Mouse (Mus musculus): ENCODE data around the gene Sh3bp1.
"Not testable (repeated sequence)": the region's sequence is repeated elsewhere in the genome, so short reads cannot be mapped to it uniquely, and the experiment has no call there.

Sh3bp1 gene

GRCm38 (mm10) chr15:78877810-78878390, 21.7 kb upstream of the Sh3bp1 start:
- no peak for DNase-seq (ENCODE audit: low read depth, low spot score)

DNA sequence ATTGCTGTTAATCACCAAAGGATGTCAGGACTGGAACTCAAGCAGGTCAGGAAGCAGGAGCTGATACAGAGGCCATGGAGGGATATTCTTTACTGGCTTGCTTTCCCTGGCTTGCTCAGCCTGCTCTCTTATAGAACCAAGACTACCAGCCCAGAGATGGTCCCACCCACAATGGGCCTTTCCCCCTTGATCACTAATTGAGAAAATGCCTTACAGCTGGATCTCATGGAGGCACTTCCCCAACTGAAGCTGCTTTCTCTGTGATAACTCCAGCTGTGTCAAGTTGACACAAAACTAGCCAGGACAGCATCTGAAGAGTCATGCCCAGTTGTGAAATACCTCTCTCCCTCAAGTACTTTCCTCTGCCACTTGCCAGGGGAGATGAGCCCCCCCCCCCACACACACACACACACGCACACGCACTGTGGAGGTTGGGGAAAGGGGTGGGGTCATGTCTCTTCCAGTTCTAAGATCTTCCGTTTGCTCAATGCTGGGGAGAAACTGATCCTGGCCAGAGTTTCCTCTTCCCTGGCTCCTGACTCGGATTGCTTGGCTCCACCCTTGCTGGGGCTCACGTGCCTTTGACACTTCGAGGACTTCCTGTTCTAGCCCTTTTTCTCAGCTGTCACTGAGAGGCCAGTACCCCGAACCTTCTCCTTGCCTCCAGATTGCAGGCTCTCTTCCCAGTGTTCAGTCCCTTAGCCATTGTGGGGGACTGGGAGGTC, 20.6 kb upstream of the Sh3bp1 start:
- not testable (repeated sequence) for DNase-seq (ENCODE audit: low read depth, low spot score)

DNA sequence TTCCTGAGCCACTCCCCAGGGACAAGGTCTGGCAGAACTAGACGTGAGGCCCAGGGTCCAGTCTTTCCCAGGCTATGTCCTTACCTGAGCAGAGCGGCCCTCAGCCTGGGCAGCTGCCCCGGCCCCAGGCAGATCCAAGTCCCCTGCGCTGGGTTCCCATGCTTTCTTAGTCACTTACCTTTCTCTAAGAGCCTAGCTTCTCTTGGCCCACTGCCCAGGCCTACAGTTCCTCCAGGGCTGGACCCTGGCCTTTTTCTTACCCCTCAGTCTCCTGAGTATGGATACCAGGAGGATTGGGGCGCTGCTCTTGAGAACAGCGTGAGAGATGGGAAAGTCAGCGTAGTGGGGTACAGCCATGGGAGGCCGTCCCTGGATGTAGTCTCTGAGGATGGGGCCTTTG, 19.1 kb upstream of the Sh3bp1 start:
- no peak for DNase-seq (ENCODE audit: low read depth, low spot score)

DNA sequence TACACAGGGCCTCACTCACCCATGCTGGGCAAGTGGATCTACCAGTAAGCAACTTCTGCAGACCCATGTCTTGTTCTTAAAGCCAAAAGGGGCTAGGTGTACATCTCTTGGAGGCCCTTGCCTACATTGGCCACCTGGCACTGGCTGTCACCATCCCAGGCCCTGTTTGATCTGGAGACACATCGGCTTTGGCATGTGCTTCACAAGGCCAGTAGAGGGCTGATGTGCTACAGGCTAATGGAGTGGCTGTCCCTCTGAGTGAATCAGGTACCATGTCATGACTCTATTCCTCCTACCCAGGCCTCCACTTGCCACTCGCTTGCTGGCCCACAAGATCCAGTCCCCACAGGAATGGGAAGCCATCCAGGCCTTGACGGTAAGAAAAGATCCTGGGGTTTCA, 17.7 kb upstream of the Sh3bp1 start:
- DNase-seq (ENCODE audit: low read depth, low spot score): no peak

- no peak for DNase-seq (ENCODE audit: low read depth, low spot score)
Measured at GRCm38 (mm10) chr15:78889401-78889853, 10.1 kb upstream of the Sh3bp1 start.

DNA sequence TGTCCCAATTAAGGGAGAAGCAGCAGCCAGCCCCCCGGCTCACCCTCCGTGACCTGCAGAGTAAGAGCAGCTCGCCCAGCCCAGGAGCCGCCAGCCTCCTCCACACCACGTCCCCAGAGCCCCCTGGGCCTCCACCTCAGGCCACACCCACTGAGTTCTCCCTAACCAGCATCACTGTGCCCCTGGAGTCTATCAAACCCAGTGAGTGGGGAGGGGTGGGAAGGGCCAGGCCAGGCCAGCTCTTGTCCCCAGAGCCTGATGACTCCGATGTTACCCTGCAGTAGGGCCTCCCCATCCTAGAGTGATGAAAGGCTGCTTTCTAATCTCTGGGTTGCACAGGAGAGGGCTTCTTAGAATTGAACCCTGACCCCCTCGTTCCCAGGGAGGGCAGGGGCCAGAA, 7.1 kb upstream of the Sh3bp1 start:
- DNase-seq (ENCODE audit: low read depth, low spot score): no peak

DNA sequence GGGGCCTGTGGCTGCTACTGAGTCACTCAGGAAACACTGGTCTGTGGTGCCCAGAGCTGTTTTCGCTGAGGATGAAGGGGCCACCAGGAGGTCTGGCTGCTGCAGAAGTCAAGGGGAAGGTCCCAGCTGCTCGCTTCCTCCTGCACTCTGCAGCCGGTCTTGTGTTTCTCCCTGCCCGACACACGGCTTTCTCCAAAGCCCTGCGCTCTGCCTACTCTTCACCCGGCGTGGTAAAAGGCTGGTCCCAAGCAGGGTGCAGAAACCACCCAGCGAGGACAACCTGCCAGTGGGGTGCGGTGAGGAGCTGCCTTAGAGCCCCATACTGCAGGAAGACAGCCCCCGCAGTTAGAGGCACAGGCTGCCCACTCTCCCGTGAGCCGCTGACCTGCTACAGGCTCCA, 4.8 kb upstream of the Sh3bp1 start:
- no peak for DNase-seq (ENCODE audit: low read depth, low spot score)

GRCm38 (mm10) chr15:78895741-78896140, 3.8 kb upstream of the Sh3bp1 start:
- no peak for DNase-seq (ENCODE audit: low read depth, low spot score)

GRCm38 (mm10) chr15:78896149-78896548, 3.4 kb upstream of the Sh3bp1 start:
- no peak for DNase-seq (ENCODE audit: low read depth, low spot score)

DNA sequence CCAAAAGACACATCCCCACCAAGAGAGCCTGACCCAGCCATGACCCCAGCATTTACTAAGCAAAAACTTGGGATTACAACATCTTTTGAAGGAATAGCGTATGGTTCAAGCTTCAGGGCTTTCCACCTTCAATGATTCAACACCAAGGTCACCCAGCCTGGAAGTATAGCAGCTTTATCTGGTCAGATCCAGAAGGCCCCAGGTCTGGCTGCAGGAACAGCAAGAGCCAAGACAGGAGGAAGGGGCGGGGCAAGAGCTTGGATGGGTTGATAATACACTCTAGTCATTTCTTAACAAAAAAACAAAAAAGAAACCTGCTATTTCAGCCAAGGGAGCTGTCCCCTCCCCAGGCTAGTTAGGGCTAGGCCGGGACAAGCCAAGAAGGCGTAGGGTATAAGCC, 2.1 kb upstream of the Sh3bp1 start:
- DNase-seq (ENCODE audit: low read depth, low spot score): no peak

DNA sequence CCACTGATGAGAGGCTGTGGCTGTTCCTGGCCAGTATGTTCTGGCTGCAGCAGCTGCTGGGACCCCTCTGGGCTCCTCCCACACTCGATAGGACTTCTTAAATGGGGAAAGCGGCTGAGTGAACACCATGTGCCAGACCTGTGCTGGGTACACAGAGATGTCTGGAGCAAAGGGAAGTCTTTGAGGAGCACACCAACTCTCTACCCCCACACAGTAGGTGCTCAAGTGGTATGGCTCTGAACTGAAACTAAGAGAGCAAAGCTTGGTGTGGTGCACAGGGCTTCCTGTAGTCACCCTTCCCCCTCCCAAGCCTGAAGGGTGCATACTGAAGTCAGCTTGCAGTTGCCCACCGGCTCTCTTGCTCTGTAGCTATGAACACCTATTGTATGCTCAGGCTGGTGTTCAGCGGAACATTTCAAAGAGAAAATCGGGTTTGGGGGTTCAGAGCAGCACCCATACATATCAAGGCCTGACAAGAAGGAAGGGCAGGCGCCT, 1.0 kb upstream of the Sh3bp1 start:
- DNase-seq (ENCODE audit: low read depth, low spot score): no peak

GRCm38 (mm10) chr15:78899409-78899739, 194 bp upstream of the Sh3bp1 start, which contains the start of gene Gm49510:
Gene Gm49510, plus strand, starts transcription at chr15:78899667.
- DNase-seq (ENCODE audit: low read depth, low spot score): no peak

DNA sequence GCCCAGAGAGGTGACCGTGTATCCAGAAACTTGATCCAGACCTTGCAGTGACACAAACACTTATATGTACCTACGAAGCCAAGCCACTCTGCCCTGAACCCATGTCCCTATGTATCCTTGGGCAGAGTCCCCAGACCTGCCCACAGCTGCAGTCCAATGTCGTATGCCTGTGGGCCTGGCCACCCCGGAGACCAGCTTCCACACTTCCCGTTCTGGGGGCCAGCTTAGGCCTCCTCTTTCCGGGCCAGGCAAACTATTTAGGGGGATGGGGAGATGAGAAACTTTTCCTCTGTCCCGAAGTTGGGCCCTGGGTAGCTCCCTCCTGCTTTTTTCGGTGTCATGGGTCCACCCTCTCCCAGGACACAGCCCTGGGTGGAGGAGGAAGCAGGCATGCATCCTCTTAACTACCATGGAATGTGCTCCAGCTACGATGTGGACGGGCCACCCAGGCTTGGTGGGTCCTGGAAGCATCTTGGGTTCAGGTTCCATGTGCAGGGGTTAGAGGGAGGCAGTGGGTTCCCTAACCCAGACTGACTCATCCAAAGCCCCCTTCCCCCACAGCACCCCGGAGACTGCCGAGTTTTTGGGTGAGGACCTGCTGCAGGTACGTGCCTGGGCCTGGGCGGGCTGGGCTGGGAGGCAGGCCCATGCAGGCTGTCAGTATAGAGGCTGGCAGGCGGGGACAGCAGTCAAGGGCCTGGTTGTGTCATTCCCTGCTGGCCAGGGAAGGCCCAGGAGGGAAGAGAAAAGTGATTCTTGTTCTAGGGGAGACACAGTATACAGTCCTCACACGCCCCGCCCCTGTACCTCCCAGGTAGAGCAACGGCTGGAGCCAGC, 1.2 kb downstream of the Sh3bp1 start:
- no peak for DNase-seq (ENCODE audit: low read depth, low spot score)

DNA sequence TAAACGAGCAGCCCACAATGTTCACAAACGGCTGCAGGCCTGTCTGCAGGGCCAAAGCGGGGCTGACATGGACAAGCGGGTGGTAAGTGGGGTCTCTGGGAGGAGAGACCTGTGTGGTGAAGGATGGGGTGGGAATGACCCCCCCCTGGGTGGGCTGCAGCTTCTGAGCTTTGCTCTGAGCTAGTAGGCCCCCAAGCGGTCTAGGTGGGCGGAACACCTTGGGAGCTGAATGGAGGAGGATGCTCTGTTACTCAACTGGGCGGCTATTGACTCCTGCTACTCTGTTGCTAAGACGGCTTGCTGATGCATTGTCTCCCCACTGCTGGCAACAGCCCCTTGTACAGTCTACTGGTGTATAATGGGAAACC, 1.8 kb downstream of the Sh3bp1 start:
- no peak for DNase-seq (ENCODE audit: low read depth, low spot score)

GRCm38 (mm10) chr15:78903243-78903642, 3.7 kb downstream of the Sh3bp1 start:
- DNase-seq (ENCODE audit: low read depth, low spot score): peak; percentile 76

GRCm38 (mm10) chr15:78908399-78908798, 8.8 kb downstream of the Sh3bp1 start:
- DNase-seq (ENCODE audit: low read depth, low spot score): no peak

DNA sequence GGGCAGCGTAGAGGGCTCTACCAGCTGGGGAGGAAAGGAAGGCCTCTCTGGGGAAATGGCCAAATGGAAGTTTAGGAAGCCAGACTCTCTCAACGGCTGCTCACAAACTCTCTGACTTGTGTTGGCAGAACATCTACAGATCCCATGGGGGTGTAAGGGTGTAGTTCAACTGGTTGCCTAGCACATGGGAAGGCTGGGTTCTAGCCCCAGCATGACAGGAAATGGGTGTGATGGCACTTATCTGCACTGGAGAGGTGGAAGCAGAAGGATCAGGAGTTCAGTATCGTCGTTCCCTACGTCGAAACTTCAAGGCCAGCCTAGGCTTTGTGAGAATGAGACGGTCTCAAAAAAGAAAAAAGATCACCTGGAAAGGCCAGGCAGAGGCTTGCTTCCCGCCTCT, 9.4 kb downstream of the Sh3bp1 start:
- DNase-seq (ENCODE audit: low read depth, low spot score): no peak

DNA sequence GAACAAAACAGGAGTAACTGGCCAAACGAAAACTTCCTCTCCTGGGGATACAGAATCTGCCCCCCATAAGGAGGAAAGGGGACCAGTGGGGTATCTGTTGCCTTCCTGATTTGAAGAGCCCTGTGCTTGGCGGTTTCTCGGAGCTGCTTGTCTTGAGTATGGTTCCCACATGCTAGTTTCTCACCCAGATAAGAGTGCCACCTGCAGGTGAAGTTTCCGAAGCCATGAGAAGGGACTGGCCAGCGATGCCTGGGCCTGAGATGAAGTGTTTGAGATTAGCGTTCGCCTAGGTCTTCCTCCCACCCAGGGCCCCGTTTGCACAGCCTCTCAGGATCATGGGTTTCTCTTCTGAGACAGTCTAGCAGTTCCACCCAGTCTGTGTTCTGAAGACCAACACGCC, 12.5 kb downstream of the Sh3bp1 start:
- DNase-seq (ENCODE audit: low read depth, low spot score): no peak

GRCm38 (mm10) chr15:78913632-78914090, 14.1 kb downstream of the Sh3bp1 start, which contains the start of gene Pdxp:
Gene Pdxp, plus strand, starts transcription at chr15:78913919.
- peak; percentile 88 for DNase-seq (ENCODE audit: low read depth, low spot score)

DNA sequence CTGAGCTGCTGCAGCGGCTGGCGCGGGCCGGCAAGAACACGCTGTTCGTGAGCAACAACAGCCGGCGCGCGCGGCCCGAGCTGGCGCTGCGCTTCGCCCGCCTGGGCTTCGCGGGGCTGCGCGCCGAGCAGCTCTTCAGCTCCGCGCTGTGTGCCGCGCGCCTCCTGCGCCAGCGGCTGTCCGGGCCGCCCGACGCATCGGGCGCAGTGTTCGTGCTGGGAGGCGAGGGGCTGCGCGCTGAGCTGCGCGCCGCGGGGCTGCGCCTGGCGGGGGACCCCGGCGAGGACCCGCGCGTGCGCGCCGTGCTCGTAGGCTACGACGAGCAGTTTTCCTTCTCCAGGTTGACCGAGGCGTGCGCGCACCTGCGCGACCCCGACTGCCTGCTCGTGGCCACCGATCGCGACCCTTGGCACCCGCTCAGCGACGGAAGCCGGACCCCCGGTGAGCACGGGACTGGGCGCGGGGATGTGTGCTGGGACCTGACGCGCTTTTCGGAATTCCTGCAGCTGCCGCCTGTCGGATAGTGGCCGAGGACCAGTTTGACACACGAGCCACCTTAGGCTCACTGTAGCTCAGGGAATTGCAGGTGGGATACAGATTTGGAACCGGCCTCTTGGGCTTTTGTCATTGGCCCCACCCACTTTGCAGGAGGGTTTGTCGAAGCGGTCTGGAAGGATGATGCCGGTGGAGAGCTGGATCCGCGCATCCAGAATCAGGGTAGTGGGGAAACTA, 14.7 kb downstream of the Sh3bp1 start:
- no peak for DNase-seq (ENCODE audit: low read depth, low spot score)

DNA sequence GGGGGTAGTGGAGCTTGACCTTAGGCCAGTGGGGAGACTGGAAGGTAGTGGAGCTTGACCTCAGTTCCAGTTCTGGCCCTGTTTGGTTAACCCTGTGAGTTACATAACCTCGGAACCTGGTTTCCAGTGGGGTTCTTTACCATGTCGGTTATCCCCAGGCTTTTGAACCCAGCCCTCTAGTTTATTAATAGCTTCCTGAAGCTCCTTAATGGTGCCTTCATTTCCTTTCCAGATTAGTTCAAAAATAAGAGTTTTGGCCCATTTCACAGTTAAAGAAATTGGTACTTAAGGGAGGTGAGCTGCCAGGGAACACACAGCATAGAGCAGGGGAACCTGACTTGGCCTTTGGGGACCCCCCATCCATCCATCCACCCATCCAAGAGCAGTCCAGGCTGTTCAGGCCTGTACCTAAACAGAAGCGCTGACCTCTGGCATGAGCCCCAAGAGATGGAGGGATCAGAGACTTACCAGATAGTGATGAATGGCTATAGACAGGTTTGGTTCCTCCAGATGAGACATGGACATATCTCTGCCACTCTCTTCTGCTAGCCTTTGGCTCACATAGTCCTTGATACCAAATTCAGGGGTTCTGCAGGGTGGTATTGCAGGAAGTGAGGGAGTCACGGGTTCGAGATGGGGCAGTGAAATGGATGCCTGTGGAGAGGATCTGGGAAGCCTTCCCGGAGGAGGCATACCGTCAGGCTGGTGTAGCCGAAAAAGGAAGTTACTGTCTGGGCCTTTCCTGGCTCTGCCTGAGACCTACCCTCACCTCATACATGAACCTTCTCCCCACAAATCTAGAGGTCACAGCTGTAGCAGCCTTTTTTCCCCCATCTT, 15.5 kb downstream of the Sh3bp1 start:
- DNase-seq (ENCODE audit: low read depth, low spot score): no peak
